Mouse (Mus musculus): ENCODE measurements around the gene Clnk. TPM values are rescaled to one million over a fixed set of nuclear protein-coding genes. Genes with fewer than 3 reads are reported as not detected.

Gene Clnk
- polyA plus RNA-seq, 1 experiment from 2014 or later = 0.31 TPM

DNA sequence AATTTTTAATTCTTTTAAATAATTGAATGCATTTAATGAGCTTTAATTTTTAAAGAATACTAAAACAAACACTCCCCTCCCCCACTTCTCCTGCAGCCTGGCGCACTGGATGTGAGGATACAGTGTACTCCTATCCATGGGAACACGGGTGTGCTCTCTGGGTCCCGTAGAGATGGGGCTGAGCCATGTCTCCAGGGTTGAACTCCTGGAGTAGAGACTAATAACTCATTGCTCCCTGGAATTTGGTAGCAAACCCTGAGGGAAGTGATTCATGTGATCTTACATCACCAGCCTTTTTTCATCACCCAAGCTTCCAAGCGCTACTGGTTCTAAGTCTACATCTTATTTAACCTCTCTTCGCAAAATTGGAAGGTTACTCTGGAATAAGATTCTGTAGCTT is 87.8 kb downstream of the Clnk start:
- Histone ChIP-seq H3K4me1 (peaks cover 24% of the 10 kb centered on the region), H3K27ac (no peak overlapping the region), H3K9ac (no peak overlapping the region), H3K36me3 (no peaks in the 10 kb centered on the region), H3K27me3 (no peaks in the 10 kb centered on the region), H3K4me3 (no peak overlapping the region), H3K9me3 (no peaks in the 10 kb centered on the region), H3K4me2 (no peak overlapping the region)
- no peak for ATAC-seq (ENCODE audit: insufficient number of reproducible peaks, low FRiP score, low TSS enrichment, low read depth)
- 78% methylated on average over 5 of the region's 5 CpGs for WGBS

DNA sequence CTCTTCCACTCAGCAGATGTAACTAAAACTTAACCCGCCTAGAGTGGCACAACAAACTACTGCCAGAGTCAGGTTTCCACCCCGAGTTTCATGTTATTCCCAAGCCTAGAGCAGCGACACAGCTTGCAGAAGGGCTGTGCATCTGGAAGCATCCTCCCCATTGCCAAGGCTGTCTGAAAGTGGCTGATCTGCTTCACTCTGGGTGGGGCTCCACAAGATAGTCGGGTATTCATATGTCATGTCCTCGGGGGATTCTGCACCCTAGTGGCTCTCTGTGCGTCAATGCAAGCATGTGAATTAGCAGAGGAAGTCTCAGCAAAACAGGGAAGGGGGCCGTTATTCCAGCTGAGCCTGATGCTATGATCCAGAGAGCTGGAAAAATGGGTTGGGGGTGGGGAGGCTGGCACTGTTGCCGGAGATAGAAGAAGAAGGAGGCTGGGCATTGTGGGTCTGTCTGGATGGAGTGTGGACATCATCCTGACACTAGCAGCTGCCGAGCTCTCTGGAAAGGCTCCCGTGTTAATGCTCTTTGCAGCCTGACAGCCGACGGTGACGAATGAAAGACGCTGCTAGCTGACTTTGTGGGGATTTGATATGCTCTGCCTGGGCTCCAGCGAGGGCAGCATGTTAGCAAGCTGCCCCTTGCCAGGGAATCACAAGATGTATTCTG is 88.6 kb downstream of the Clnk start:
- H3K27ac ChIP-seq = no peak overlapping the region
- WGBS = 18% methylated on average over 15 of the region's 15 CpGs
- ATAC-seq (ENCODE audit: insufficient number of reproducible peaks, low FRiP score, low TSS enrichment, low read depth) = no peak

DNA sequence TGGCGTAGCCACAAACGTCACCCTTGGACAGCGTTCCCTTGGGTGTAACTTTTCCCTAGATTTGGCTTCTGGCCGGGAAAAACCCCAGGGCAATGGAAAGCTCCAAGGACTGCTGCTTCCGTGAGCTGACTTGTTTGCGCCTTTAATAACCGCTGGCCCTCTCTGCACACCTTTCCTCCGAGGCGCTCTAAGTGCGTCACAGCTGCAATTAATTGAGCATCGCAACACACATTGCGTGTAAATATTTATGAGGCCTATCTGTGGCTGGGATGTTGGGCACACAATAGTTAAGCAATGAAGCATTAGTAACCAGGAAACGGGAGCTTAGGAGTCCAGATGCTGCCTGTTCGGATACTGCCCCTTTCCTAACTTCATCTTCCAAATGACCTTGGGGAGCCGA is 90.5 kb downstream of the Clnk start:
- Histone ChIP-seq H3K4me1 (peaks cover 28% of the 10 kb centered on the region), H3K9me3 (no peaks in the 10 kb centered on the region), H3K4me2 (no peak overlapping the region), H3K27me3 (no peaks in the 10 kb centered on the region), H3K27ac (no peak overlapping the region), H3K36me3 (no peaks in the 10 kb centered on the region), H3K4me3 (no peak overlapping the region), H3K9ac (no peak overlapping the region)
- no peak for ATAC-seq (ENCODE audit: insufficient number of reproducible peaks, low FRiP score, low TSS enrichment, low read depth)
- WGBS = 43% methylated on average over 15 of the region's 15 CpGs

More for the DNA sequence above, 88.6 kb downstream of the Clnk start:
- no peaks in the 10 kb centered on the region for H3K27me3 ChIP-seq
- no peaks in the 10 kb centered on the region for H3K9me3 ChIP-seq
- H3K4me3 ChIP-seq = no peak overlapping the region
- H3K36me3 ChIP-seq = no peaks in the 10 kb centered on the region
- peaks cover 24% of the 10 kb centered on the region for H3K4me1 ChIP-seq
- H3K9ac ChIP-seq = no peak overlapping the region
- no peak overlapping the region for H3K4me2 ChIP-seq

DNA sequence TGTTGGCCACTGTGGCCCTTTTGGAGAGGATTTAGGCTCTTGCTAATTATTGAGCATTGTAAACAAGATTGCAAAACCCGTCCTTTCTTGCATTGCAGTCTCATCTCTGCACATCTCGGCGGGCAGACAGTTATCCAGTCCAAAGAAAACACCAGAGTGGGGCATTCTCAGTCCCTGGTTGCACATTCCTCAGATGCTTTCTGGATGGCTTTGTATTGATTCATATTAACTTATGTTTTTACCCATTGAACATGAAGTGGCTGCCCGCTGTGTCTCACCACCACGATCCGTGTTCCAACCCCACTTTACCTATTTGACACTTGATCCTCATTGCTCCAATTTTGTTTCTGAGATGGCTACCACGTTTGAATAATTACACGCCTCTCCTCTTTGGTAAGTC is 90.9 kb downstream of the Clnk start:
- WGBS = 58% methylated on average over 8 of the region's 8 CpGs
- ATAC-seq (ENCODE audit: insufficient number of reproducible peaks, low FRiP score, low TSS enrichment, low read depth) = no peak
- H3K9ac ChIP-seq = no peak overlapping the region
- H3K36me3 ChIP-seq = no peaks in the 10 kb centered on the region
- H3K27me3 ChIP-seq = no peaks in the 10 kb centered on the region
- H3K27ac ChIP-seq = no peak overlapping the region
- peaks cover 28% of the 10 kb centered on the region for H3K4me1 ChIP-seq
- no peak overlapping the region for H3K4me2 ChIP-seq
- no peaks in the 10 kb centered on the region for H3K9me3 ChIP-seq
- H3K4me3 ChIP-seq = no peak overlapping the region

DNA sequence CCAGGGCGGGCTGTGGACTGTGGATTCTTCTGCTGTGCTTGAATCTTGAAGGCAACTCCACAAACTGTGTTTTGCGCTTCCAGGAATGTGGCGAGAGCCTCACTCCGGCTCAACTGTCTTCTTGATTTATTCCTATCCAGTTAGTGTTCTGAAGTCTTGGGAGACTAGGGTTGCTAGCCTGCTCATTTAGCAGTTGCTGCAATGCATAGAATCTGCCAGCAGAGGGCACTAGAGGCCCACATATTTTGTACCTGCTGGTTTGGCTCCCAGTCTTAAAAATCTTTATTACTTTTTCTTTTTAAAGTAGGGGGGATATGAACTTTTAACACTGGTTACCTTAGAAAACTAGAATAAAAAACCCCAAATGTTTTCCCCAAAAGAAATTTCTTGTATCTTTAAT is 94.8 kb downstream of the Clnk start:
- Histone ChIP-seq H3K27ac (no peak overlapping the region), H3K36me3 (no peaks in the 10 kb centered on the region), H3K4me3 (no peak overlapping the region), H3K9me3 (no peaks in the 10 kb centered on the region), H3K9ac (no peak overlapping the region), H3K27me3 (no peaks in the 10 kb centered on the region), H3K4me1 (peaks cover 14% of the 10 kb centered on the region), H3K4me2 (no peak overlapping the region)
- no peak for ATAC-seq (ENCODE audit: insufficient number of reproducible peaks, low FRiP score, low TSS enrichment, low read depth)
- 21% methylated on average over 4 of the region's 4 CpGs for WGBS

DNA sequence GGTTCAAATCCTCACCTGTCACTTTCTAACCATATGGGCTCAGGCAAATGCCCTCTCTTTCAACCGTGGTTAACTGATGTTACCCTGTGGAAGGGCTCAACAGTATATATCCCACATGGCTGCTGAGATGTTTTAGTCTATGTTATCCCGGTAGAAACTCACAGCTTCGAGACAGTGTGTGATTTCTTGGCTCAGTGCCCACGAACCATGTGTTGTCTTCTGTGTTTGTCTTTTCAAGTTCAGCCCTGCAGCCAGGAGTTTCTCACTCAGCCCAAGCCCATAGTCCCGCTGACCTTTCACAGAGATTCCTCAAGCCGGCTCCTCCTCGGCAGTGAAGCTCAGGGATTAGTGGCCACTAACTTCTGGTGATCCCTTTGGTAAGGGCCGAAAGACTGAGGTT is 96.0 kb downstream of the Clnk start:
- Histone ChIP-seq H3K36me3 (no peaks in the 10 kb centered on the region), H3K4me1 (peaks cover 4% of the 10 kb centered on the region; the same call in 1 of the 2 replicates), H3K4me3 (no peak overlapping the region), H3K27me3 (no peaks in the 10 kb centered on the region), H3K9me3 (no peaks in the 10 kb centered on the region), H3K9ac (no peak overlapping the region), H3K27ac (no peak overlapping the region), H3K4me2 (no peak overlapping the region)
- no peak for ATAC-seq (ENCODE audit: insufficient number of reproducible peaks, low FRiP score, low TSS enrichment, low read depth)
- 51% methylated on average over 8 of the region's 8 CpGs for WGBS

DNA sequence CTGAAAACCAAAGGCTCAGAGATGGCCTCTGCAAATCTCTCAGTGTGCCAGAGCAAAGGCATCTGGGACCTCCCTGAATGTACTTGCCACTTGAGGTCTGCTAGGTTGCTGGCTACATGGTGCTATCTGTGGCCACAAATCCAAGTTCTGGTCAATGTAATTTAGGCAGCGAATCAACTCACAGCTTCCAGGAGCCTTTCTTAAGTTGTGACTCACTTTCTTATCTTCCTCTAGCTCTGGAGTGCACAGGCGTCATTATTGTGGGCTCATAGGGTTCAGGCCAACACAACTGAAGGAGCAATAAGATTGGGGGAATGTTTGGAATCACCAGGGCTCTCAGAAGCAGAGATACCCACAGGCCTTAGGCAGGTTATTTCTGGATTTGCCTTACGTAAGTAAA is 96.6 kb downstream of the Clnk start:
- Histone ChIP-seq H3K9me3 (no peaks in the 10 kb centered on the region), H3K27me3 (no peaks in the 10 kb centered on the region), H3K9ac (no peak overlapping the region), H3K36me3 (no peaks in the 10 kb centered on the region), H3K4me1 (peaks cover 4% of the 10 kb centered on the region; the same call in 1 of the 2 replicates), H3K4me2 (no peak overlapping the region), H3K27ac (no peak overlapping the region), H3K4me3 (no peak overlapping the region)
- 79% methylated on average over 3 of the region's 3 CpGs for WGBS
- ATAC-seq (ENCODE audit: insufficient number of reproducible peaks, low FRiP score, low TSS enrichment, low read depth) = no peak

DNA sequence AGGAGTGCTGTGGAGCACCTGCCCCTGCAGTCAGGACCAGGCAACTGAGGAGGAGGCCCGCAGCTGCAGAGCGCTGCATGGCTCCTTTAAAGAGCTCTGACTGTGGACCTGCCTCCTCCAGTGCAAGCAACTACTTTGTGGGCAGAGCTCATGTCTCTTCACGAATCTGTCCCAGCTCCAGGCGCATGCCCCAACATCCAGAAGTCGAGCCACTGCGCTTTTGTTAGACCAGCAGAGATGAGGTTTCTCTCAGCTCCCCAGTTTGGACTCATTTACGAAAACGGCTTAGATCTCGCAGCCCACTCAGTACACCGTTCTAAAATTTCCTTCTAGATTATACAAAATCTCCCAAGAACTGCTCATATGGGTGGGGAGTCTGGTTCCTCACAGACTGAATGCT is 101.1 kb downstream of the Clnk start:
- 71% methylated on average over 10 of the region's 10 CpGs for WGBS
- Histone ChIP-seq H3K4me3 (no peak overlapping the region), H3K27ac (no peak overlapping the region), H3K36me3 (no peaks in the 10 kb centered on the region), H3K4me2 (no peak overlapping the region), H3K4me1 (no peaks in the 10 kb centered on the region), H3K9me3 (no peaks in the 10 kb centered on the region), H3K27me3 (no peaks in the 10 kb centered on the region), H3K9ac (no peak overlapping the region)
- no peak for ATAC-seq (ENCODE audit: insufficient number of reproducible peaks, low FRiP score, low TSS enrichment, low read depth)

DNA sequence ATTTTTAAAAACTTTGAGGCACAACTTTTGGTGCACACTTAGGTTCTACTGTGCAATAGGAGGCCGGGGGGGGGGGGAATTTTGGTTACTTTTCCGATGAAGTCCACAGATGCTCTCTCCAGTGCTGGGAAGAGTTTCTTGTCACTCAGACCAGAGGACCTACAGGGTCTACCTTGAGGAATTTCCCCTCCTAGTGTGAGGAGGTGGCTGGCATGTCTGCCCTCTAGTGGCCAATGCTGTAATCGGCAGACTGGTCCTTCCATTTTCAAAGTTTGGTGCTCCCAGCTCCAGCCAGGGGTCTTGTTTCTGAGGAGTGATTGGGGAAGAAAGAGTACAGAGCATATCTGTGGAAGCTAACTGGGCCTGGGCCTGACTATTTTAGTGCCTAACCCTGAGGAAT is 121.7 kb downstream of the Clnk start:
- H3K27ac ChIP-seq = no peak overlapping the region
- ATAC-seq (ENCODE audit: insufficient number of reproducible peaks, low FRiP score, low TSS enrichment, low read depth) = no peak
- H3K27me3 ChIP-seq = no peaks in the 10 kb centered on the region
- H3K9ac ChIP-seq = no peak overlapping the region
- no peak overlapping the region for H3K4me3 ChIP-seq
- 14% methylated on average over 3 of the region's 3 CpGs for WGBS
- H3K9me3 ChIP-seq = no peaks in the 10 kb centered on the region
- H3K4me2 ChIP-seq = no peak overlapping the region
- no peaks in the 10 kb centered on the region for H3K36me3 ChIP-seq
- H3K4me1 ChIP-seq = no peaks in the 10 kb centered on the region

DNA sequence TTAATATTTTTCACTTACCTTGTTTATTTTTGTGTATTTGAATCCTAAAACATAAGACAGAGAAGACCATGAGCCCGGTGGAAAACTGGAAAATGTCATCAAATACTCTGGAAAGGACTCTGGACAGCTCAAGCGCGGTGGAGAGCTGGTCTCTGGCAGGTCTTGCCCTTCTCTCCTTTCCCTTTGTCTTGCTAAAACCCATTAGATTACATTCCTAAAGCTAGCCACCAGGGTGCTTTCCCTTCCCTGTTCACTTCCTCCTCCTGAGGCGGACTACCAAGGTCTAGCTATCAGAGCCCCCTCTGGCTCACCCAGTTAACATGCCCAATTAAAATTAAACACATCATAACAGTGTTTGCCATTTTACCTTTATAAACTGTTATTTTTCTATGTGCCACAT is 123.9 kb downstream of the Clnk start:
- Histone ChIP-seq H3K4me1 (no peaks in the 10 kb centered on the region), H3K36me3 (no peaks in the 10 kb centered on the region), H3K9me3 (no peaks in the 10 kb centered on the region), H3K9ac (no peak overlapping the region), H3K27me3 (no peaks in the 10 kb centered on the region), H3K27ac (no peak overlapping the region), H3K4me3 (no peak overlapping the region), H3K4me2 (no peak overlapping the region)
- 23% methylated on average over 4 of the region's 4 CpGs for WGBS
- ATAC-seq (ENCODE audit: insufficient number of reproducible peaks, low FRiP score, low TSS enrichment, low read depth) = no peak

DNA sequence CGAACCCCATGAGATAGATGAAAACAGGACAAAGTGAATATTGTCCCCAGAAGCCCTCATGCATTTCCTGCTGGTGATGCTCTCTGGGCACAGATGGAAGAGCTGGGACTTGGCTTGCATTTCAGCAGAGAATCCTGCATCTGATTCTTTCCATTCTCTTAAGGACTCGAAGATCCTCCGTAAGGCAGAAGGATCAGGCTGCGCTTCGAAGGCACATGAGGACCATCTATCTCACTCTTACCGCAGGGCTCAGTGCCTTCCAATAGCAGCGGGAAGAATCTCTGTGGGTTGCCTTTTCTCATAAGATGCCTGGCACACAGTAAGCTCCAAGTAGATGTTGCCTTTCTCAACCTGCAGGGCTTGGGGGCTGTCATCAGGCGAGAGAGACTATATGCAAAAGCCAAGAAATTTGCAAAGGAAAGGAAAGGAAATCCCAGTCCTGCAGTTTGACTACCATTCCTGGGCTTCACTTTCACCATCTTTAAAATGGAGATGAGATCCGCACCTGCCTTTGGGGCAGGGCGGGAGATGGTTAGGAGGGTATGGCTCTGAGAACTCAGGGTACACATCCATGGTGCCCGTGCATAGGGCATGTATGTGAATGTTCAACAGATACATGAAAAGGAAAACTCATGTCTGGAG is 167.6 kb downstream of the Clnk start:
- H3K4me3 ChIP-seq = no peak overlapping the region
- no peaks in the 10 kb centered on the region for H3K36me3 ChIP-seq
- H3K27me3 ChIP-seq = no peaks in the 10 kb centered on the region
- 68% methylated on average over 11 of the region's 11 CpGs for whole genome bisulfite sequencing
- no peak overlapping the region for H3K4me2 ChIP-seq
- no peak overlapping the region for H3K9ac ChIP-seq
- no peaks in the 10 kb centered on the region for H3K9me3 ChIP-seq
- no peak overlapping the region for H3K27ac ChIP-seq
- no peak for ATAC-seq (ENCODE audit: insufficient number of reproducible peaks, low FRiP score, low TSS enrichment, low read depth)
- H3K4me1 ChIP-seq = no peaks in the 10 kb centered on the region

DNA sequence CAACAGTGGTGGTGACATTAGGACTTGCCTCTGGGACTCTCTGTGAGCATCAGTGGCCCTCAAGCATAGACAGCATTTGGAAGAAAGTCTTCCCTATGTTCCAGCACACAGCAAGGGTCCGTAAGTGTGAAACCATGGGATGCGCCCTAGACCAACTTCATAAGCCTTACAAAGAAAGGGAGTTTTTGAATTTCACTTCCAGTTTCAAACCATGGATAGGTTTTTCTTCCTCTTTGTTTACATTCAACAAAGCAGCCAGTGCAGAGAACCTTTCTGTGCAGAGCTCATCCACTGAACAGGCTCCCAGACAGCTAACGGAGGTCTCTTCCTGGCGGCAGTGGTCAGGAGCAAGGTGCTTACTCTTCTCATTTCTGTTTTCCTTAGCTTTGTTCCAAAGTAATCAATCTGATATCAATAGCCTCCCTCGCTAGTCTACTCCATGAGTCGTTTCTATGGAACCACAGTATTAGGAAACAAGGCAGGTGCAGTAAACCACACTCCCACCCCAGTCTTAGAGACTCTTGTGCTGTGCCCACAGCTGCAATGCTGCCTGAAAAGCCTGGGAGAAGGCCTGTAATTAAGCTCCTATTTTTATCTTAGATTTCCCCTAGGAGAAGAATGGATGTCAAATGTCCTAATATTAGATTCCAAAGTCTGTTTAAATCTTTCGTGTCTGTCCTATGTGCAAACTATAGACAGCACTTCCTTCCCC is 169.1 kb downstream of the Clnk start:
- H3K27me3 ChIP-seq = no peaks in the 10 kb centered on the region
- no peak for ATAC-seq (ENCODE audit: insufficient number of reproducible peaks, low FRiP score, low TSS enrichment, low read depth)
- no peaks in the 10 kb centered on the region for H3K36me3 ChIP-seq
- no peak overlapping the region for H3K4me3 ChIP-seq
- H3K4me2 ChIP-seq = no peak overlapping the region
- 79% methylated on average over 7 of the region's 7 CpGs for WGBS
- no peaks in the 10 kb centered on the region for H3K9me3 ChIP-seq
- no peak overlapping the region for H3K27ac ChIP-seq
- H3K9ac ChIP-seq = no peak overlapping the region
- H3K4me1 ChIP-seq = no peaks in the 10 kb centered on the region

All from limb, embryonic 15.5 days (tissue).